Mouse (Mus musculus) gastrocnemius, postnatal 4 days (tissue): Measurements from ENCODE around the gene Gm28374. TPM values are rescaled to one million over a fixed set of nuclear protein-coding genes. Genes with fewer than 3 reads are reported as not detected.

Experiments used
- DNase-seq, 2 experiments: peaks; one replicate each; pipeline ENCODE4 v3.0.0; 2021 to 2022; ENCODE audit warnings: low spot score in 2 of 2, mixed read lengths in 2 of 2
- total RNA-seq, 2 experiments: library from RNA; stranded (reverse); gene quantifications; 2 replicates each; pipeline ENCODE4 v1.2.3; 2021

The Gm28374 gene
- total RNA-seq, 2 experiments from 2014 or later: 0.52 TPM; not detected in 1

GRCm38 (mm10) chr19:6088841-6089240, 6.8 kb upstream of the Gm28374 start:
- no peak for DNase-seq

- DNase-seq: no peak
Observed at GRCm38 (mm10) chr19:6085417-6085879, 3.4 kb upstream of the Gm28374 start.

- peak; percentile 83 to 94 for DNase-seq
Observed at GRCm38 (mm10) chr19:6084478-6085248, 2.6 kb upstream of the Gm28374 start, which contains the start of the genes Zfpl1 and Cdca5. Gene Zfpl1 (minus strand): TSS chr19:6084956. Gene Cdca5 (plus strand): TSS chr19:6084983.

GRCm38 (mm10) chr19:6079983-6080480, 2.0 kb downstream of the Gm28374 start, which contains the start of gene Tmem262:
Gene Tmem262 (plus strand): TSS chr19:6080033.
- no peak for DNase-seq

- DNase-seq: peak; percentile 55 to 79
Observed at GRCm38 (mm10) chr19:6076564-6077393, 5.3 kb downstream of the Gm28374 start, which contains the start of gene Vps51. Gene Vps51 (minus strand): TSS chr19:6077231.

- DNase-seq: no peak
Observed at GRCm38 (mm10) chr19:6073889-6074288, 8.2 kb downstream of the Gm28374 start.

GRCm38 (mm10) chr19:6071261-6071660, 10.8 kb downstream of the Gm28374 start:
- no peak for DNase-seq

GRCm38 (mm10) chr19:6070571-6071250, 11.3 kb downstream of the Gm28374 start:
- DNase-seq: no peak

- no peak for DNase-seq
Observed at GRCm38 (mm10) chr19:6069851-6070250, 12.2 kb downstream of the Gm28374 start.

GRCm38 (mm10) chr19:6068951-6069350, 13.1 kb downstream of the Gm28374 start:
- DNase-seq: no peak

GRCm38 (mm10) chr19:6067724-6068415, 14.2 kb downstream of the Gm28374 start, which contains the start of gene Tm7sf2:
Gene Tm7sf2 (minus strand): TSS chr19:6068373.
- peak; percentile 85 to 91 for DNase-seq

GRCm38 (mm10) chr19:6067011-6067723, 14.9 kb downstream of the Gm28374 start:
- peak in 1 of 2 experiments; percentile 80 for DNase-seq

- DNase-seq: no peak
Observed at GRCm38 (mm10) chr19:6066571-6066970, 15.5 kb downstream of the Gm28374 start.

- no peak for DNase-seq
Observed at GRCm38 (mm10) chr19:6063081-6063480, 19.0 kb downstream of the Gm28374 start.

- DNase-seq: no peak
Observed at GRCm38 (mm10) chr19:6062418-6062817, 19.6 kb downstream of the Gm28374 start.

GRCm38 (mm10) chr19:6061641-6062302, 20.3 kb downstream of the Gm28374 start:
- DNase-seq: peak in 1 of 2 experiments; percentile 45

- peak; percentile 75 to 92 for DNase-seq
Observed at GRCm38 (mm10) chr19:6061021-6061533, 21.0 kb downstream of the Gm28374 start, which contains the start of gene Znhit2. Gene Znhit2 (plus strand): TSS chr19:6061192.

- DNase-seq: no peak
Observed at GRCm38 (mm10) chr19:6058966-6059365, 23.1 kb downstream of the Gm28374 start.

- no peak for DNase-seq
Observed at GRCm38 (mm10) chr19:6058513-6058912, 23.5 kb downstream of the Gm28374 start.
